Mouse (Mus musculus) ES-E14 (cell line): ENCODE data around the gene Ldhc.

Experiments
- HCFC1 ChIP-seq: IDR thresholded peaks from 2 replicates; pipeline ENCODE4 v1.6.1; 2012; ENCODE audit warnings: low read length, inconsistent platforms, borderline replicate concordance; ENCODE audit not compliant: insufficient read depth
- ZC3H11A ChIP-seq: IDR thresholded peaks from 2 replicates; pipeline ENCODE4 v1.6.1; 2012; ENCODE audit warnings: low read depth, mild to moderate bottlenecking, inconsistent platforms, low read length, borderline replicate concordance

- TF ChIP-seq ZC3H11A = no peak
- TF ChIP-seq HCFC1 = no peak
Measured at GRCm38 (mm10) chr7:46837073-46837472, 23.9 kb upstream of the Ldhc start.
